Mouse (Mus musculus) myocyte (in vitro differentiated cells): ENCODE measurements around the gene Tcp11.

Source experiments
- MAX ChIP-seq: IDR thresholded peaks from one replicate; pipeline ENCODE4 v1.6.1; 2011; ENCODE audit warnings: low read depth, mild to moderate bottlenecking, control low read depth
- POLR2A ChIP-seq: IDR thresholded peaks from one replicate; pipeline ENCODE4 v1.6.1; 2011; ENCODE audit warnings: low read depth, mild to moderate bottlenecking, control low read depth, moderate library complexity; ENCODE audit not compliant: insufficient read length

- TF ChIP-seq POLR2A (no peak), MAX (no peak)
These were observed 28.1 kb downstream of the Tcp11 start for GRCm38 (mm10) chr17:28052293-28052863.
